Mouse (Mus musculus): ENCODE results near the gene Golga1. TPM values are rescaled to one million over a fixed set of nuclear protein-coding genes. Genes with fewer than 3 reads are reported as not detected.
A peak's percentile ranks its signal among the peaks of the same experiment; 100 is the strongest.
"Not testable (repeated sequence)": the region's sequence is repeated elsewhere in the genome, so short reads cannot be mapped to it uniquely, and the experiment has no call there.

The Golga1 gene
- polyA plus RNA-seq, 1 experiment = 44.2 TPM

DNA sequence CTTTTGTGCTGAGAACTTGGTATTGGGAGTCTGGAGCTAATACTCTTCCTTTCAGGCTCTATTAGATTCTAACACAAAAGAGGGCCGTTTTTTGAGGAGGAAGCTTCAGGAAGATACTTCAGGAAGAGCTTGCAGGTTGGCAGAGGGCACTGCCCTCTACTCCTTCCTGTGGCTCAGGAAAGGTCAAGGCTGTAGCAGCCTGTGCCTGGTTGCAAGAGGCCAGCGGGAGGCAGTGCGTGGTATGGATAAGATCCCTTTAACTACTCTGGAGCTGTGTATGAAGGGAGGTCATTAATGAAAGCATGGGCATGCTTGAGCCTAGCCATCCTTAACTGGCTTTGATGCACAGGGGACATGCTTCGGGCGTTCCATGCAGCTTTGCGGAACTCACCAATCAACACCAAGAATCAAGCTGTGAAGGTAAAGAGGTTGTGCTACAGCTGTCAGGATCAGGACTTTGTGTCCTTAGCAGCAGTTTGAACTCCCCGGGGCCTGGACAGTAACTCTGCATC, 52.5 kb downstream of the Golga1 start:
- H3K27me3 ChIP-seq (ENCODE audit: control insufficient read depth, insufficient read depth, low read length) = no peaks in the 10 kb centered on the region
- no peak overlapping the region for H3K4me3 ChIP-seq (replicated peaks; ENCODE audit: insufficient read depth, low read depth, low read length)
- no peak for DNase-seq
- WGBS = 81% methylated on average over 7 of the region's 7 CpGs
- peaks cover 7% of the 10 kb centered on the region for H3K4me1 ChIP-seq (ENCODE audit: control insufficient read depth, insufficient read depth, low read length)
- H3K27ac ChIP-seq (ENCODE audit: insufficient read depth, low read length) = no peak overlapping the region
- no peak for TF ChIP-seq POLR2A (IDR thresholded peaks at IDR 0.05; ENCODE audit: borderline replicate concordance, insufficient read depth, low read length)
- TF ChIP-seq CTCF (IDR thresholded peaks at IDR 0.05; ENCODE audit: borderline replicate concordance, insufficient read depth, low read depth, low read length) = no peak

GRCm38 (mm10) chr2:39011971-39012370, 53.4 kb downstream of the Golga1 start:
- no peak for DNase-seq
- 38% methylated on average over 3 of the region's 3 CpGs for WGBS
- H3K27ac ChIP-seq (ENCODE audit: insufficient read depth, low read length) = no peak overlapping the region
- no peak overlapping the region for H3K4me3 ChIP-seq (replicated peaks; ENCODE audit: insufficient read depth, low read depth, low read length)
- H3K27me3 ChIP-seq (ENCODE audit: control insufficient read depth, insufficient read depth, low read length) = no peaks in the 10 kb centered on the region
- H3K4me1 ChIP-seq (ENCODE audit: control insufficient read depth, insufficient read depth, low read length) = peaks cover 7% of the 10 kb centered on the region
- TF ChIP-seq POLR2A (IDR thresholded peaks at IDR 0.05; ENCODE audit: borderline replicate concordance, insufficient read depth, low read length) (no peak), CTCF (IDR thresholded peaks at IDR 0.05; ENCODE audit: borderline replicate concordance, insufficient read depth, low read depth, low read length) (no peak)

DNA sequence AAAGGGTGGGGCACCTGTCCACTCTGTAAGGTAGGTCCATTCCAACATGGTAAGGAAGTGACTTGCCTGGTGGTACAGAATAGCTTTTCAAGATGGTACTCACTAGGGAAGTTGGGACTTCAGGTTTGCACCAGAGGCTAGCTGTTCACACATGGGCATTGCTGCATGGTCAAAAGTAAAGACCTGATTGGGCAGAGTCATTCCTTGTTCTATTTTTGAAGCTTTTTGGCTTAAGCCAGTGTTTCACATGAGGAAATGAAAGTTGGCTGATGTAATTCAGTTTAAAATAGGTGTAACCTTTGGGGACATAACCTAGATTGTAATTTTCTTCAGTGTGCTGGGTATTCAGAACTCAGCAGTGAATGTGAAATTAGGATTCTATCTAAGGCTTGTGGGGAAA, 54.1 kb downstream of the Golga1 start:
- Histone ChIP-seq H3K4me1 (ENCODE audit: control insufficient read depth, insufficient read depth, low read length) (peaks cover 7% of the 10 kb centered on the region), H3K27ac (ENCODE audit: insufficient read depth, low read length) (no peak overlapping the region), H3K27me3 (ENCODE audit: control insufficient read depth, insufficient read depth, low read length) (no peaks in the 10 kb centered on the region), H3K4me3 (replicated peaks; ENCODE audit: insufficient read depth, low read depth, low read length) (no peak overlapping the region)
- peak in 1 of 2 experiments; percentile 45 for DNase-seq
- TF ChIP-seq POLR2A (IDR thresholded peaks at IDR 0.05; ENCODE audit: borderline replicate concordance, insufficient read depth, low read length) (no peak), CTCF (IDR thresholded peaks at IDR 0.05; ENCODE audit: borderline replicate concordance, insufficient read depth, low read depth, low read length) (no peak)

- not testable (repeated sequence) for DNase-seq; H3K27ac ChIP-seq (ENCODE audit: insufficient read depth, low read length); H3K4me1 ChIP-seq (ENCODE audit: control insufficient read depth, insufficient read depth, low read length); H3K27me3 ChIP-seq (ENCODE audit: control insufficient read depth, insufficient read depth, low read length); H3K4me3 ChIP-seq (replicated peaks; ENCODE audit: insufficient read depth, low read depth, low read length)
- 91% methylated on average over 5 of the region's 5 CpGs for WGBS
Measured at GRCm38 (mm10) chr2:39010144-39010543, 55.2 kb downstream of the Golga1 start.

DNA sequence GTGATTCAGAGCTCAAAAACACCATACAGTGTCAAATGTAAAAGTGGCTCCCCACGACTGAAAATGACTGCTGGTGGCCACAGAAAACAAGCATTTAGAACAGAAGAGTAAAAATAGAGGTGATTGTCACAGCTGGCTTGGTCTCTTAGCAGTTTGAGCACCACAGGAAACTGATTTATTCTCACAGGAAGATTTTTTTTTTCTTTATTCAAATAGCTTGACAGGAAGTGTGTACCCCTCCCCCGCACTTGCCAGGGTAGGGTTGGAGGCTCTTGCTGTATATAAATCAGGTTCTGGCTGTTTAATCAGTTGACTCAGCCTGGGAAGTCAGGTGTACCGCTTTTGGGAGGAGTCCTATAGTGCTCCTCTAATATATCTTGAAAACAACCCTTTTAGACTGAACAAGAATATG, 56.4 kb downstream of the Golga1 start:
- Histone ChIP-seq H3K27me3 (ENCODE audit: control insufficient read depth, insufficient read depth, low read length) (no peaks in the 10 kb centered on the region), H3K27ac (ENCODE audit: insufficient read depth, low read length) (no peak overlapping the region; the same call in 1 of the 2 replicates), H3K4me3 (replicated peaks; ENCODE audit: insufficient read depth, low read depth, low read length) (peak overlapping the region; percentile 86), H3K4me1 (ENCODE audit: control insufficient read depth, insufficient read depth, low read length) (peaks cover 7% of the 10 kb centered on the region)
- TF ChIP-seq POLR2A (IDR thresholded peaks at IDR 0.05; ENCODE audit: borderline replicate concordance, insufficient read depth, low read length) (no peak), CTCF (IDR thresholded peaks at IDR 0.05; ENCODE audit: borderline replicate concordance, insufficient read depth, low read depth, low read length) (no peak)
- 21% methylated on average over 3 of the region's 3 CpGs for WGBS
- no peak for DNase-seq

GRCm38 (mm10) chr2:39008350-39008851, 56.9 kb downstream of the Golga1 start:
- DNase-seq = no peak
- Histone ChIP-seq H3K27me3 (ENCODE audit: control insufficient read depth, insufficient read depth, low read length) (no peaks in the 10 kb centered on the region), H3K4me1 (ENCODE audit: control insufficient read depth, insufficient read depth, low read length) (peaks cover 12% of the 10 kb centered on the region), H3K4me3 (replicated peaks; ENCODE audit: insufficient read depth, low read depth, low read length) (peak overlapping the region; percentile 86), H3K27ac (ENCODE audit: insufficient read depth, low read length) (peak overlapping the region; percentile 85)
- TF ChIP-seq POLR2A (IDR thresholded peaks at IDR 0.05; ENCODE audit: borderline replicate concordance, insufficient read depth, low read length) (no peak), CTCF (IDR thresholded peaks at IDR 0.05; ENCODE audit: borderline replicate concordance, insufficient read depth, low read depth, low read length) (no peak)
- WGBS = 1% methylated on average over 25 of the region's 25 CpGs

DNA sequence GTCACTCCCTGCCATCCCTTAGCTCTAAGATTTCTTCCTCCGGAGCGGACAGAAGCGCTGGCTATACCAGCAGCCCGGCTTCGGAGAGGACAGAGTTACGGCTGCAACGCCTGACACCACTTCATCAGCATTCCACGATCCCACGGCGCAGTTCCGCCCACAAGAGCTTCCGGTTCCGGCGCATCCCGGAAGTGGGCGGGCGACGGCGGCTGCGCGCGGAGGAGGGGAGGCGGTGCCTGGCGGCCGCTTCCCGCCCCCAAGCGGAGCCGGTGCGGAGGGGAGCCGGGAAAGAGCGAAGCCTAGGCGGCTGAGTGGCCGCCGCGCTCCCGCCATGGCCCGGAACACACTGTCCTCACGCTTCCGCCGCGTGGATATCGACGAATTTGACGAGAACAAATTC, 57.5 kb downstream of the Golga1 start:
- TF ChIP-seq POLR2A (IDR thresholded peaks at IDR 0.05; ENCODE audit: borderline replicate concordance, insufficient read depth, low read length) (peak; percentile 92), CTCF (IDR thresholded peaks at IDR 0.05; ENCODE audit: borderline replicate concordance, insufficient read depth, low read depth, low read length) (no peak)
- Histone ChIP-seq H3K27ac (ENCODE audit: insufficient read depth, low read length) (peak overlapping the region; percentile 85), H3K4me1 (ENCODE audit: control insufficient read depth, insufficient read depth, low read length) (peaks cover 12% of the 10 kb centered on the region), H3K27me3 (ENCODE audit: control insufficient read depth, insufficient read depth, low read length) (no peaks in the 10 kb centered on the region), H3K4me3 (replicated peaks; ENCODE audit: insufficient read depth, low read depth, low read length) (peak overlapping the region; percentile 96)
- WGBS = 0% methylated on average over 44 of the region's 44 CpGs
- peak; percentile 94 for DNase-seq

DNA sequence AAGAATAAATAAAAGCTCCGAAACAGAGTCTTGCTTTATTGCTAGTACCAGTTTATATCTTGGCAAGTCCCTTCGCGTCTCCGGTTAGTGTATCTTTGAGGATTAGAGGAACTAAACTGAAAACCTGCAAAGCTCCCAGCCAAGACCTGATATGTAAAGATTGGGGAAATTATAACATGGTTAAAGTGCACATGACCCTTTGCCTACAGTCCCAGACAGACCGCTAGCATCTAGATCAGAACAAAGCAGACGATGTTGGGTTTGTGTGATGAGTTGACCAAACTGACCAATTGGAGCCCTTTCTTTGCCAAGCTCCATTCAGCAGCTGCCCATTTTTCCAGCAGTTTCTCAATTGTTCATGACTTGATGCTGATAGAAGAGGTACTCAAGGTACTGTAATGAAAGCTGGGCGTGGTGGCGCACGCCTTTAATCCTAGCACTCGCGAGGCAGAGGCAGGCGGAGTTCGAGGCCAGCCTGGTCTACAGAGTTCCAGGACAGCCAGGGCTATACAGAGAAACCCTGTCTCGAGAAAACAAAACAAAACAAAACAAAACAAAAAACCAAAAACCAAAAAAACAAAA, 59.1 kb downstream of the Golga1 start:
- peaks cover 9% of the 10 kb centered on the region for H3K4me1 ChIP-seq (ENCODE audit: control insufficient read depth, insufficient read depth, low read length)

More for the DNA sequence above, 59.1 kb downstream of the Golga1 start:
- 89% methylated on average over 14 of the region's 14 CpGs for WGBS
- TF ChIP-seq POLR2A (IDR thresholded peaks at IDR 0.05; ENCODE audit: borderline replicate concordance, insufficient read depth, low read length) = no peak
- no peak for TF ChIP-seq CTCF (IDR thresholded peaks at IDR 0.05; ENCODE audit: borderline replicate concordance, insufficient read depth, low read depth, low read length)
- DNase-seq = no peak
- H3K27ac ChIP-seq (ENCODE audit: insufficient read depth, low read length) = no peak overlapping the region
- no peaks in the 10 kb centered on the region for H3K27me3 ChIP-seq (ENCODE audit: control insufficient read depth, insufficient read depth, low read length)
- peak overlapping the region; percentile 45 for H3K4me3 ChIP-seq (replicated peaks; ENCODE audit: insufficient read depth, low read depth, low read length)

Data from cerebellum, adult 2 months (tissue).